Mouse (Mus musculus) erythroblast, embryonic 14.5 days (primary cell): ENCODE measurements around the gene 4930568D16Rik.

Experiments used
- GATA1 ChIP-seq: IDR thresholded peaks from 2 replicates; pipeline ENCODE4 v1.6.1; 2012; ENCODE audit warnings: low read length, inconsistent platforms, mixed read lengths
- TAL1 ChIP-seq: IDR thresholded peaks from 3 replicates; pipeline ENCODE4 v1.6.1; 2012; ENCODE audit warnings: low read length, inconsistent platforms, mixed read lengths

DNA sequence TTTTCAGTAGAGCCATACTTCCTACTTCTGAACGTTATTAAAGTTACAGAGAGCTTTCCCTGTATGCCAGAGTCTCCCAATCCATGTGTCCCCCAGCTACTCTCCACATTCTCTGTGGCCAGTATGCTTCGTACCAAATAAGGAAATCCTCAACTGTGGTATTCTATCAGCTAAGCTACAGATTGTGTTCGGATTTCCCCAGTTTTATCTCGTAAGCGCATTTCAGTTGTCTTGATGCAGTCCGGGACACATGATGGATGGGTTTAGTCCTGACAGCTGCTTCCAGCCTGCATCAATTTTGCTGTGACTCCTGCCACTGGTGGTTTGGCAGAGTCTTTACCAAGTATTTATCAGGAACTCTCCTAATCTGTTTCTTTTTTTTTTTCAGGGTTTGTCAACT, 10.1 kb upstream of the 4930568D16Rik start:
- no peak for TF ChIP-seq TAL1
- no peak for TF ChIP-seq GATA1
